Mouse (Mus musculus) liver, adult 2 months (tissue): Measurements from ENCODE around the gene Abhd14a. TPM values are rescaled to one million over a fixed set of nuclear protein-coding genes. Genes with fewer than 3 reads are reported as not detected.
A peak's percentile ranks its signal among the peaks of the same experiment; 100 is the strongest.

Experiments used
- DNase-seq: peaks from one replicate; pipeline ENCODE4 v3.0.0-alpha.2; 2011; ENCODE audit warnings: low read depth, low spot score; ENCODE audit errors: extremely low read depth
- H3K27ac ChIP-seq: fragments of 200-500 bp; replicated peaks from 2 replicates; pipeline ENCODE4 v1.5.1; 2012; ENCODE audit warnings: low read depth, mild to moderate bottlenecking, control low read depth, inconsistent platforms, low read length; ENCODE audit not compliant: insufficient read depth
- H3K27me3 ChIP-seq: fragments of 200-500 bp; 2 replicates; pipeline ENCODE4 v1.6.1; 2012; ENCODE audit warnings: mild to moderate bottlenecking, moderate library complexity, low read length, inconsistent platforms; ENCODE audit not compliant: control insufficient read depth, insufficient read depth
- H3K36me3 ChIP-seq: fragments of 200-500 bp; 2 replicates; pipeline ENCODE4 v1.6.1; 2012; ENCODE audit warnings: low read length, inconsistent platforms; ENCODE audit not compliant: control insufficient read depth, insufficient read depth
- H3K4me1 ChIP-seq: fragments of 200-500 bp; 2 replicates; pipeline ENCODE4 v1.6.1; 2011; ENCODE audit warnings: low read length; ENCODE audit not compliant: control insufficient read depth, insufficient read depth
- H3K4me3 ChIP-seq: fragments of 200-500 bp; 2 replicates; pipeline ENCODE4 v1.5.1; 2011; ENCODE audit warnings: low read depth, mild to moderate bottlenecking, control low read depth, low read length, moderate library complexity; ENCODE audit not compliant: insufficient read depth
- H3K79me2 ChIP-seq: fragments of 200-500 bp; 2 replicates; pipeline ENCODE4 v1.6.1; 2012; ENCODE audit warnings: inconsistent platforms, mild to moderate bottlenecking, low read length, moderate library complexity; ENCODE audit not compliant: control insufficient read depth, insufficient read depth
- H3K9ac ChIP-seq: fragments of 200-500 bp; 2 replicates; pipeline ENCODE4 v1.6.1; 2012; ENCODE audit warnings: low read depth, mild to moderate bottlenecking, control low read depth, inconsistent platforms, low read length
- CTCF ChIP-seq: fragments of 200-500 bp; IDR thresholded peaks from 2 replicates; pipeline ENCODE4 v1.5.1; 2011; ENCODE audit warnings: low read depth, low read length, control low read depth
- POLR2A ChIP-seq: fragments of 200-500 bp; IDR thresholded peaks from 2 replicates; pipeline ENCODE4 v1.6.1; 2011; ENCODE audit warnings: low read length, control low read depth; ENCODE audit not compliant: insufficient read depth; ENCODE audit errors: extremely low read depth
- WGBS: fragments of 180-500 bp; shearing (Covaris S2); methylation state at CpG from one replicate; pipeline ENCODE4 v1.1.7; 2018; 5-methylcytosine and 5-hydroxymethylcytosine counted together
- polyA plus RNA-seq: library from polyadenylated mRNA; depleted of rRNA; stranded (reverse); fragments of >200 nt; gene quantifications from 2 replicates; pipeline ENCODE4 v1.2.3, GENCODE M21; 2012
- total RNA-seq: library from RNA; depleted of rRNA; stranded (reverse); fragments of >200 nt; gene quantifications from 2 replicates; pipeline ENCODE4 v1.2.3, GENCODE M21; 2014

Abhd14a gene
- total and polyA plus RNA-seq, 2 experiments: 8.2 to 22.7 TPM

GRCm38 (mm10) chr9:106476002-106476923, 28.8 kb upstream of the Abhd14a start:
- H3K36me3 ChIP-seq: no peaks in the 10 kb centered on the region
- H3K79me2 ChIP-seq: peaks cover 3% of the 10 kb centered on the region; the same call in 1 of the 2 replicates
- no peaks in the 10 kb centered on the region for H3K27me3 ChIP-seq
- H3K4me3 ChIP-seq: peak overlapping the region; percentile 51
- 2% methylated on average over 16 of the region's 16 CpGs for WGBS
- H3K27ac ChIP-seq: peak overlapping the region; percentile 93
- H3K9ac ChIP-seq: peak overlapping the region; percentile 62
- TF ChIP-seq CTCF (no peak), POLR2A (no peak)
- peak; percentile 92 for DNase-seq
- peaks cover 14% of the 10 kb centered on the region for H3K4me1 ChIP-seq

GRCm38 (mm10) chr9:106475663-106476001, 28.2 kb upstream of the Abhd14a start, which contains the start of gene Rrp9:
Gene Rrp9, plus strand, starts transcription at chr9:106475963.
- Histone ChIP-seq H3K4me1 (peaks cover 14% of the 10 kb centered on the region), H3K4me3 (peak within 1 kb of the TSS; percentile 51), H3K27ac (peak within 1 kb of the TSS; percentile 93), H3K27me3 (no peaks in the 10 kb centered on the region), H3K36me3 (no peaks in the 10 kb centered on the region), H3K79me2 (peaks cover 3% of the 10 kb centered on the region; the same call in 1 of the 2 replicates), H3K9ac (peak within 1 kb of the TSS; percentile 62)
- no peak for DNase-seq
- 53% methylated on average over 10 of the region's 10 CpGs for WGBS
- TF ChIP-seq POLR2A (no peak), CTCF (no peak)

GRCm38 (mm10) chr9:106475046-106475445, 27.6 kb upstream of the Abhd14a start:
- H3K27me3 ChIP-seq: no peaks in the 10 kb centered on the region
- WGBS: 72% methylated on average over 7 of the region's 7 CpGs
- no peak overlapping the region for H3K4me3 ChIP-seq
- H3K27ac ChIP-seq: no peak overlapping the region
- no peak for DNase-seq
- TF ChIP-seq CTCF (no peak), POLR2A (no peak)
- H3K9ac ChIP-seq: peak overlapping the region; percentile 62; the same call in 1 of the 2 replicates
- H3K79me2 ChIP-seq: peaks cover 3% of the 10 kb centered on the region; the same call in 1 of the 2 replicates
- peaks cover 14% of the 10 kb centered on the region for H3K4me1 ChIP-seq
- H3K36me3 ChIP-seq: no peaks in the 10 kb centered on the region

GRCm38 (mm10) chr9:106474456-106474855, 27.0 kb upstream of the Abhd14a start:
- 9% methylated on average over 6 of the region's 6 CpGs for WGBS
- no peak overlapping the region for H3K9ac ChIP-seq
- H3K4me1 ChIP-seq: peaks cover 14% of the 10 kb centered on the region
- no peak overlapping the region for H3K4me3 ChIP-seq
- H3K27me3 ChIP-seq: no peaks in the 10 kb centered on the region
- H3K36me3 ChIP-seq: no peaks in the 10 kb centered on the region
- peaks cover 3% of the 10 kb centered on the region; the same call in 1 of the 2 replicates for H3K79me2 ChIP-seq
- TF ChIP-seq CTCF (peak; percentile 90), POLR2A (no peak)
- DNase-seq: peak; percentile 49
- no peak overlapping the region for H3K27ac ChIP-seq

GRCm38 (mm10) chr9:106473753-106474105, 26.3 kb upstream of the Abhd14a start:
- no peak for TF ChIP-seq CTCF
- no peak for TF ChIP-seq POLR2A
- H3K4me3 ChIP-seq: no peak overlapping the region
- H3K9ac ChIP-seq: no peak overlapping the region
- peaks cover 16% of the 10 kb centered on the region for H3K4me1 ChIP-seq
- H3K27ac ChIP-seq: no peak overlapping the region
- H3K36me3 ChIP-seq: no peaks in the 10 kb centered on the region
- H3K79me2 ChIP-seq: peaks cover 3% of the 10 kb centered on the region; the same call in 1 of the 2 replicates
- H3K27me3 ChIP-seq: no peaks in the 10 kb centered on the region
- no peak for DNase-seq
- WGBS: 86% methylated on average over 5 of the region's 5 CpGs
